Mouse (Mus musculus): Measurements from ENCODE around the gene Lamtor1.

The Lamtor1 gene

GRCm38 (mm10) chr7:101956481-101956880 is 50.8 kb downstream of the Lamtor1 start:
- DNase-seq: no peak

- no peak for DNase-seq
Observed at GRCm38 (mm10) chr7:101956911-101957310, 51.2 kb downstream of the Lamtor1 start.

GRCm38 (mm10) chr7:101962829-101963228 is 57.1 kb downstream of the Lamtor1 start:
- DNase-seq: no peak

GRCm38 (mm10) chr7:101963621-101964020 is 57.9 kb downstream of the Lamtor1 start:
- DNase-seq: no peak

GRCm38 (mm10) chr7:101964551-101964950 is 58.8 kb downstream of the Lamtor1 start:
- no peak for DNase-seq

DNA sequence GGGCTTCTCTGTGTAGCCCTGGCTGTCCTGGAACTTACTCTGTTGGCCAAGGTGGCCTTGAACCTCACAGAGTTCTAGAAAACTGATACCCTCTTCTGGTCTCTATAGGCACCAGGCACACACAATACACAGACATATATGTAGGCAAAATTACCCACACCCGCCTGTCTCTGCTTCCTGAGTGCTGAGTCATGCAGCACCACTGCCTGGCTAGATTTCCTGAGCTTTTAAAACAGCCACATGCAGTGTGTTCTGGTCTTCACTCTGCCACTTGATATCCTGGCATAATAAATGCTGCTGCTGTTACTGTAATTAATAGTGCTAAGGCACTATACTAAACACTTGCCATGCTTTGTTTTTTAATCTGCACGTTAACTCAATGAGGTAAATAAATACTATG is 59.9 kb downstream of the Lamtor1 start:
- DNase-seq: no peak

DNA sequence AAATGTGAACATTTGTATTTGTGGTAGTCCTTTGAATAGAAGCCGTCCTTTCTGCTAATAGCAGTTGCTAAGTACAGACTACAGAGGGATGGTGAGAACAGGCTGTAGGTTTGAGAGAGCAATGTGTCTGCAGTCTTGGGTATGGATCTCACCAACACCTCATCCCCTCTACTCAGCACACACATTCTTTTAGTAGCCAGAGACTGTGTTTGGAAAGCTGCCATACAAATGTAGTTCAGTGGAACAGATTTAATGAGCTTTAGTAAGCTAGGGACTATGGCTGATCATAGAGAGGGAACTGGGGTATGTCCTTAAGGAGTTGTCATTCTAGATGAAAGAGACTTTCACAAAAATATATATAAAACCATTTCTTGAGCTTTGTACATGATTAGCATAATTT is 61.6 kb downstream of the Lamtor1 start:
- DNase-seq: no peak

DNA sequence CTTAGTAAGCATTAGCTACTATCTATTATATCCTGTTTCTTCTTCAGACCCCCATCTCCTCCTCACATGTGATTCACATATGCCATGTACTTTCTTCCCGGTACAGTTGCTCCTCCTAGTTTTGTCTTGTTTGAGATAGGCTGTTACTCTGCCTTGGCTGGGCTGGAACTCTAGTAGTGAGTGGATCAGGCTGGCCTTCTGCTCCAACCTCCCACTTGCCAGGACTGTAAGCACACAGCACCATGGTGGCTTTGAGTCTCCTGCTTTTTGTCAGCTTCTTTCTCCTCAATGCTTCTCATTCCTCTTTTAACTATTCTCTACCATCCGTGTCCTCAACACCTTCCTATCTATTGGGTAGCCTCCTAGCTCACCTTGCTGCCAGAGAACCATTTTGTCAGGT is 63.0 kb downstream of the Lamtor1 start:
- no peak for DNase-seq

- DNase-seq: peak; percentile 82
Observed at GRCm38 (mm10) chr7:101969694-101970428, 64.2 kb downstream of the Lamtor1 start.

GRCm38 (mm10) chr7:101970429-101970775 is 64.7 kb downstream of the Lamtor1 start:
- peak; percentile 91 for DNase-seq

GRCm38 (mm10) chr7:101970821-101971461 is 65.2 kb downstream of the Lamtor1 start:
- DNase-seq: peak; percentile 65

DNA sequence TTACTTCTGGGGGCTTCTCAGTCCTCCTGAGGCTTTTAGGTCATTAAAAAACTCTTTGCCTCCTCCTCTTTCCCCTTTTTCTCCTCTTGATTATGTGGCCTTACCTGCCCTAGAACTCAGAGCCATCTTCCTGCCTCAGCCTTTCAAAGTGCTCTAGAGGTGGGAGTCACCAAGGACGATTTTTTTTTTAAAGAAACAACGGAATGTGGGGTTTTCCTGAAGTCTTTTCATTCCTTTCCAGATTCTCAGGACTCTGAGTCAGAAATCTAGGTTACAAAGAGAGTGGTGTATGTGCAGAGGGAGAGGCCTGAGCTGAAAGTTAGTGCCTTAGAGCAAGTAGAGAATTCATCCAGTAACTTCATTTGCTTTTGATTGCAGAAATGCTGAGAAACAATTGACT is 66.0 kb downstream of the Lamtor1 start:
- no peak for DNase-seq

- DNase-seq: no peak
Observed at GRCm38 (mm10) chr7:101973730-101974129, 68.0 kb downstream of the Lamtor1 start.

DNA sequence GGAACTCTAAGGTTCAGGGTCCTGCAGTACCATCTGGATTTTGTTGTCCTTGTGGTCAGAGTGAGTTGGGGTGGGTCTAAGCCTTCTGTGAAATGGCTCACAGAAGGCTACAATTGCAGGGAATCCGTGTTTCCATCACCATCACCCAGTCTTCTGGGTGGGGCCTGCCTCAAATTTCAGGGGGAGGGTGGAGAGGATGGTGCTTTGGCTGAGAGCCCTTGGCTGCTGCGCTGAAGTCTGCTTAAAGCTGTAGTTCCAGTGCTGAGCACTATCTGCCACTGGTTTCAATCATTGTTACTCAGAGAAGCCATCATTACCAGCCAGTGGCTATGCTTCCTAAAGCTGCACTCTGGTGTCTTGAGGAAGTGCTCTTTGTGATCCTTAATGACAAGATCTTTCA is 68.8 kb downstream of the Lamtor1 start:
- peak; percentile 19 for DNase-seq
